Mouse (Mus musculus): ENCODE measurements around the gene Arhgef3. TPM values are rescaled to one million over a fixed set of nuclear protein-coding genes. Genes with fewer than 3 reads are reported as not detected.
A peak's percentile ranks its signal among the peaks of the same experiment; 100 is the strongest.

Arhgef3 gene
- polyA plus RNA-seq, 1 experiment from 2014 or later = 12.8 TPM

DNA sequence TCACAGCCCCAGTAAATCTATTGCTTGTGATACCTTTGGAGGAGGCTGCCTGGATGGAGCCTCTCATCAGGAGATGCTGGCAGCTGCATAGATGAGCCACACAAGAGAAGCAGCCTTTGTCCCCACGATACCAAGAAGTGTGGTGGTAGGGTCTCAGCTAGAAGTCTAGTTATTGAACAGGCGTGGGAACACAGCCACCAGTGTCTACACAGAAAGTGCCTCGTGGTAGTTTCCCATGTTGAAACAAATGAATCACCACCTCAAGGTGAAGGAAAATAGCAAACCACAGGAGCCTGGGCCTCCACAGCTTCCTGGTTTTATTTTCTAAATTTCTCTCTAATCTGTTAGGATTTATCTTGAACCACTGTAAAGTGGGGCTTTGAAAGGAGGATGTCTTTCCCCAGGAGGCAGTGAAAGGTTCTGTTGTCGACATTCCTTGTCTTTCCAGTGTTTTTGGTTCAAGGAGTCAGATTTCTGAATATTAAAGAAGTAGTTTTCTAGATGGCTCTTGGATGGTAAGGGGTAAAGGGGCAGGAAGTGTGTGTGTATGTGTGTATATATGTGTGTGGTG, 119.7 kb downstream of the Arhgef3 start:
- ATAC-seq (ENCODE audit: low read depth) = no peak
- no peaks in the 10 kb centered on the region for H3K27me3 ChIP-seq (ENCODE audit: control insufficient read depth, insufficient read depth, low read depth, low read length)
- 59% methylated on average over 4 of the region's 4 CpGs for WGBS
- H3K4me3 ChIP-seq (ENCODE audit: low read length) = no peak overlapping the region
- no peaks in the 10 kb centered on the region for H3K36me3 ChIP-seq (ENCODE audit: control insufficient read depth, insufficient read depth, low read length)
- peaks cover 9% of the 10 kb centered on the region for H3K4me1 ChIP-seq (replicated peaks; ENCODE audit: control insufficient read depth, insufficient read depth, low read length)
- H3K4me2 ChIP-seq (ENCODE audit: low read depth, low read length) = no peak overlapping the region
- H3K27ac ChIP-seq (ENCODE audit: low read length) = no peak overlapping the region
- H3K9ac ChIP-seq (ENCODE audit: low read length) = no peak overlapping the region
- no peaks in the 10 kb centered on the region for H3K9me3 ChIP-seq (ENCODE audit: control insufficient read depth, low read length)

DNA sequence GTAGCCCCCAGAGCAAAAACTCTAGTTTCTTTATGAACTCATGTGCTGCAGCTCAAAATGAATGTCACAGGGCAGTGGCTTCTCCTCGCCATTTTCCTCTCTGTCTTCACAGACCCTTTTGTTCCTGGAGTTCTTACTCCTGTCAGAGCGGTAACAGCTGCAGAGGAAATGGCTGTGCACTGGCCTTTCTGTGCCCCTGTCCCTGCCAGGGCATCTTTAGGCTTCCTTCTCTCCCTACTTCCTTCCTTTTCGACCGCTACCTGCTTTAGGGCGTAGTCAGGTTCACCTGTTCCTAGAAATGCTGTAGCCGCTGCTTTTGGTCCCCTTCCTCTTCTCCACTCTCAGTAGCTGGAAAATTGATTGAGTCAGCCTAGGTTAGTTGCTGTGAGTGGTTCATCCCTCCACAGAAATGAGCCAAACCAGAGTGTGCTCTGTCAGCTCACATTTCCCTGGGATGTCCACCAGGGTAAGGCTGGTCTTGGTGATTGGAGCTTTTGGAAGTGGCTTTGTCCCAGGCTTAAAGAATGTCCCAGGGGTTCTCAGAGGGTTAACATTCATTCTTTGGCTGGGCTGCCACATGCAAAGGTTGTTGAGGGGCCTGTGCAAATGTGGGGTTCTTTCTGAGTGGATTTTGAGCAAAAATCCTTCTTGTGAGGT, 121.3 kb downstream of the Arhgef3 start:
- ATAC-seq (ENCODE audit: low read depth) = no peak
- Histone ChIP-seq H3K27me3 (ENCODE audit: control insufficient read depth, insufficient read depth, low read depth, low read length) (no peaks in the 10 kb centered on the region), H3K9me3 (ENCODE audit: control insufficient read depth, low read length) (no peaks in the 10 kb centered on the region), H3K27ac (ENCODE audit: low read length) (peak overlapping the region; percentile 54), H3K4me3 (ENCODE audit: low read length) (no peak overlapping the region), H3K36me3 (ENCODE audit: control insufficient read depth, insufficient read depth, low read length) (no peaks in the 10 kb centered on the region), H3K4me1 (replicated peaks; ENCODE audit: control insufficient read depth, insufficient read depth, low read length) (peaks cover 3% of the 10 kb centered on the region), H3K4me2 (ENCODE audit: low read depth, low read length) (no peak overlapping the region), H3K9ac (ENCODE audit: low read length) (no peak overlapping the region)
- WGBS = 61% methylated on average over 6 of the region's 6 CpGs

- Histone ChIP-seq H3K4me1 (replicated peaks; ENCODE audit: control insufficient read depth, insufficient read depth, low read length) (peaks cover 3% of the 10 kb centered on the region), H3K27me3 (ENCODE audit: control insufficient read depth, insufficient read depth, low read depth, low read length) (no peaks in the 10 kb centered on the region), H3K9ac (ENCODE audit: low read length) (no peak overlapping the region), H3K36me3 (ENCODE audit: control insufficient read depth, insufficient read depth, low read length) (no peaks in the 10 kb centered on the region), H3K27ac (ENCODE audit: low read length) (peak overlapping the region; percentile 55; the same call in 1 of the 2 replicates), H3K4me3 (ENCODE audit: low read length) (peak overlapping the region; percentile 36), H3K9me3 (ENCODE audit: control insufficient read depth, low read length) (no peaks in the 10 kb centered on the region), H3K4me2 (ENCODE audit: low read depth, low read length) (peak overlapping the region; percentile 36)
- ATAC-seq (ENCODE audit: low read depth) = peak; percentile 84
- 23% methylated on average over 12 of the region's 12 CpGs for WGBS
Observed at GRCm38 (mm10) chr14:27237522-27238187, 123.0 kb downstream of the Arhgef3 start.

- Histone ChIP-seq H3K4me1 (replicated peaks; ENCODE audit: control insufficient read depth, insufficient read depth, low read length) (peaks cover 3% of the 10 kb centered on the region), H3K9me3 (ENCODE audit: control insufficient read depth, low read length) (no peaks in the 10 kb centered on the region), H3K36me3 (ENCODE audit: control insufficient read depth, insufficient read depth, low read length) (no peaks in the 10 kb centered on the region), H3K9ac (ENCODE audit: low read length) (no peak overlapping the region), H3K27ac (ENCODE audit: low read length) (no peak overlapping the region), H3K4me3 (ENCODE audit: low read length) (peak overlapping the region; percentile 13), H3K27me3 (ENCODE audit: control insufficient read depth, insufficient read depth, low read depth, low read length) (no peaks in the 10 kb centered on the region), H3K4me2 (ENCODE audit: low read depth, low read length) (peak overlapping the region; percentile 36)
- WGBS = 58% methylated on average over 8 of the region's 8 CpGs
- ATAC-seq (ENCODE audit: low read depth) = no peak
Observed at GRCm38 (mm10) chr14:27238600-27239118, 124.0 kb downstream of the Arhgef3 start.

DNA sequence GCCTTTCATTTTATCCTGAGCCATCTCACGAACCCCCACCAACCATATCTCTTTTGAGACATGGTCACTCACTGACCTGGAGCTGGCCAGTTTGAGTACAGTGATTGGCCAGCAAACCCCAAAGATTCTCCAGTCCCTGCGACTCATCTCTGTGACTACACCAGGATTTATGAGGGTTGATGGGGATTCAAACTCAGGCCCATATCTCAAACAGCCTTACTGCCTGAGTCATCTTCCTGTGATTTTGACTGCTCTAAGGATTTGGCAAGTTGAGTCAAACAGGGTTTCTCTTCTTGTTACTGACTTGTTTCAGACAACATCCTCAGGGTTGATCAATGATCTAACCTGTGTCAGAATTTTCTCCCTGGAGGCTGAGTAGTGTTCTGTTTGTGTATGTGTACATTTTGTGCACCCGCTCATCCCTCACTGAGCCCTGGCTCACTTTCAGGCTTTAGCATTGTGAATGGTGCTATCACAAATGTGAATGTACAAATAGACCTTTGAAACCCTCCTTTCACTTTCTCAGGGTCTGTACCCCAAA, 124.9 kb downstream of the Arhgef3 start:
- ATAC-seq (ENCODE audit: low read depth) = no peak
- Histone ChIP-seq H3K9me3 (ENCODE audit: control insufficient read depth, low read length) (no peaks in the 10 kb centered on the region), H3K9ac (ENCODE audit: low read length) (no peak overlapping the region), H3K4me1 (replicated peaks; ENCODE audit: control insufficient read depth, insufficient read depth, low read length) (peaks cover 3% of the 10 kb centered on the region), H3K4me2 (ENCODE audit: low read depth, low read length) (peak overlapping the region; percentile 36; the same call in 1 of the 2 replicates), H3K4me3 (ENCODE audit: low read length) (no peak overlapping the region), H3K36me3 (ENCODE audit: control insufficient read depth, insufficient read depth, low read length) (no peaks in the 10 kb centered on the region), H3K27me3 (ENCODE audit: control insufficient read depth, insufficient read depth, low read depth, low read length) (no peaks in the 10 kb centered on the region), H3K27ac (ENCODE audit: low read length) (no peak overlapping the region)
- 68% methylated on average over 3 of the region's 3 CpGs for WGBS

DNA sequence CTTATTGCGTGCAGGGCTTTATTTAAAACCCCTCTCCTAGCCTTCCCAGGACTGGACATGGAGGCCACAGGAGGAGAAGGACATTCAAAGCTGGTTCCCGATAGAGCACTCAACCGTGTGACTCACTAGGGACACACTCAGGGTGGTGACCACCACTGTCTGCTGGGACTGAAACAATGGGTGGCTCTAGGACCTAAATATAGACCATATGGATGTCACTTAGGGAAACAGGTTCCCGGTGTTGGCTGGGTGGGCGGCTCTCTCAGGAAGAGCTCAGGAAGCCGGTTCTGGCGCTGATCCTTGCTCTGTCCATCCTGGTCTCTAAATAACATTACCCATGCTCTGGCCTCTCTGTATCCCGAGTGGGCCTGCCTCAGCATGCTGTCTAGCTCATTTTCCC, 127.6 kb downstream of the Arhgef3 start:
- no peak overlapping the region for H3K9ac ChIP-seq (ENCODE audit: low read length)
- peaks cover 3% of the 10 kb centered on the region for H3K4me1 ChIP-seq (replicated peaks; ENCODE audit: control insufficient read depth, insufficient read depth, low read length)
- H3K27ac ChIP-seq (ENCODE audit: low read length) = peak overlapping the region; percentile 45
- H3K36me3 ChIP-seq (ENCODE audit: control insufficient read depth, insufficient read depth, low read length) = no peaks in the 10 kb centered on the region
- H3K27me3 ChIP-seq (ENCODE audit: control insufficient read depth, insufficient read depth, low read depth, low read length) = no peaks in the 10 kb centered on the region
- WGBS = 68% methylated on average over 8 of the region's 8 CpGs
- H3K4me3 ChIP-seq (ENCODE audit: low read length) = no peak overlapping the region
- ATAC-seq (ENCODE audit: low read depth) = peak; percentile 83
- no peak overlapping the region for H3K4me2 ChIP-seq (ENCODE audit: low read depth, low read length)
- no peaks in the 10 kb centered on the region for H3K9me3 ChIP-seq (ENCODE audit: control insufficient read depth, low read length)

- WGBS = 70% methylated on average over 2 of the region's 2 CpGs
- Histone ChIP-seq H3K27ac (ENCODE audit: low read length) (peak overlapping the region; percentile 17; the same call in 1 of the 2 replicates), H3K36me3 (ENCODE audit: control insufficient read depth, insufficient read depth, low read length) (no peaks in the 10 kb centered on the region), H3K9me3 (ENCODE audit: control insufficient read depth, low read length) (no peaks in the 10 kb centered on the region), H3K4me1 (replicated peaks; ENCODE audit: control insufficient read depth, insufficient read depth, low read length) (no peaks in the 10 kb centered on the region; the same call in 1 of the 2 replicates), H3K4me3 (ENCODE audit: low read length) (no peak overlapping the region), H3K4me2 (ENCODE audit: low read depth, low read length) (no peak overlapping the region), H3K27me3 (ENCODE audit: control insufficient read depth, insufficient read depth, low read depth, low read length) (no peaks in the 10 kb centered on the region), H3K9ac (ENCODE audit: low read length) (no peak overlapping the region)
- no peak for ATAC-seq (ENCODE audit: low read depth)
Observed at GRCm38 (mm10) chr14:27242769-27243168, 128.1 kb downstream of the Arhgef3 start.

- no peak overlapping the region for H3K4me2 ChIP-seq (ENCODE audit: low read depth, low read length)
- H3K4me3 ChIP-seq (ENCODE audit: low read length) = no peak overlapping the region
- no peak overlapping the region for H3K9ac ChIP-seq (ENCODE audit: low read length)
- no peak for ATAC-seq (ENCODE audit: low read depth)
- H3K27ac ChIP-seq (ENCODE audit: low read length) = no peak overlapping the region
- 83% methylated on average over 5 of the region's 5 CpGs for WGBS
- H3K36me3 ChIP-seq (ENCODE audit: control insufficient read depth, insufficient read depth, low read length) = no peaks in the 10 kb centered on the region
- H3K9me3 ChIP-seq (ENCODE audit: control insufficient read depth, low read length) = no peaks in the 10 kb centered on the region
- H3K27me3 ChIP-seq (ENCODE audit: control insufficient read depth, insufficient read depth, low read depth, low read length) = no peaks in the 10 kb centered on the region
- no peaks in the 10 kb centered on the region for H3K4me1 ChIP-seq (replicated peaks; ENCODE audit: control insufficient read depth, insufficient read depth, low read length)
Observed at GRCm38 (mm10) chr14:27243585-27243984, 128.9 kb downstream of the Arhgef3 start.

- Histone ChIP-seq H3K4me1 (replicated peaks; ENCODE audit: control insufficient read depth, insufficient read depth, low read length) (no peaks in the 10 kb centered on the region), H3K27ac (ENCODE audit: low read length) (no peak overlapping the region), H3K9me3 (ENCODE audit: control insufficient read depth, low read length) (no peaks in the 10 kb centered on the region), H3K4me2 (ENCODE audit: low read depth, low read length) (no peak overlapping the region), H3K9ac (ENCODE audit: low read length) (no peak overlapping the region), H3K27me3 (ENCODE audit: control insufficient read depth, insufficient read depth, low read depth, low read length) (no peaks in the 10 kb centered on the region), H3K4me3 (ENCODE audit: low read length) (no peak overlapping the region), H3K36me3 (ENCODE audit: control insufficient read depth, insufficient read depth, low read length) (no peaks in the 10 kb centered on the region)
- 64% methylated on average over 3 of the region's 3 CpGs for WGBS
- no peak for ATAC-seq (ENCODE audit: low read depth)
Observed at GRCm38 (mm10) chr14:27244898-27245297, 130.2 kb downstream of the Arhgef3 start.
